Mouse (Mus musculus) embryonic fibroblast, embryonic 13.5 days (primary cell): Measurements from ENCODE around the gene Rbbp6.

Source experiments
- CTCF ChIP-seq: IDR thresholded peaks from 2 replicates; pipeline ENCODE4 v1.5.1; 2011; ENCODE audit warnings: mild to moderate bottlenecking, control low read depth, low read length, moderate library complexity, borderline replicate concordance; ENCODE audit not compliant: insufficient read depth
- POLR2A ChIP-seq: IDR thresholded peaks from 2 replicates; pipeline ENCODE4 v1.6.1; 2011; ENCODE audit warnings: low read depth, mild to moderate bottlenecking, control low read depth, low read length, moderate library complexity

DNA sequence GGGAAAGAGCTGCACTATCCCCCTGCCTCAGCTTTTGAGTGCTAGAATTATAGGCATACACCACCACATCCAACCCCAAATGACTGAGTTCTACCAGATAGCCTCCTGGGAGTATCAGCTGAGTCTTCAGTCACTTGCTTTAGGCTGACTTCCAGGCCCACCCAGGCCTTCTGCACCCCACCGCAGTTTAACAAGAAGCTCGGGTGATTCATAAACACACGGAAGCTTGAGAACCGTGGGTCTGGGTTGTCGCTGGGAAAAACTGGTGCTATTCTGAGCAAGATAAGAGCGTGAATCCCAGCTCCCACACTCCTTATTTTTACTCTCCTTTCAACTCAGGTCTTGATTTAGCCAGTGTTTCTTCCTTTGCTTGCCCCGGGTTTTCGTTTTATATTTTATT is 69.8 kb downstream of the Rbbp6 start:
- no peak for TF ChIP-seq CTCF
- no peak for TF ChIP-seq POLR2A
